Mouse (Mus musculus) liver, postnatal 0 days (tissue): ENCODE measurements around the gene Gm10197. TPM values are rescaled to one million over a fixed set of nuclear protein-coding genes. Genes with fewer than 3 reads are reported as not detected.
A peak's percentile ranks its signal among the peaks of the same experiment; 100 is the strongest.
"Not testable (repeated sequence)": the region's sequence is repeated elsewhere in the genome, so short reads cannot be mapped to it uniquely, and the experiment has no call there.

ENCODE experiments used
- ATAC-seq: fragments of 200-750 bp; cut with Nextera tagmentation; 2 replicates; pipeline ENCODE4 v1.8.0; 2017; ENCODE audit warnings: mild to moderate bottlenecking, moderate library complexity
- DNase-seq: peaks from one replicate; pipeline ENCODE4 v3.0.0-alpha.2; 2016
- H3K27ac ChIP-seq: fragments of 300-500 bp; sonication (generic); 2 replicates; pipeline ENCODE4 v1.5.1; 2014; ENCODE audit warnings: antibody characterized with exemption, moderate library complexity, mild to moderate bottlenecking, low read depth
- H3K27me3 ChIP-seq: fragments of 300-500 bp; sonication (generic); 2 replicates; pipeline ENCODE4 v1.6.1; 2014; ENCODE audit warnings: low read length, control low read depth, mixed read lengths; ENCODE audit not compliant: insufficient read depth
- H3K36me3 ChIP-seq: fragments of 300-500 bp; sonication (generic); replicated peaks from 2 replicates; pipeline ENCODE4 v1.6.1; 2014; ENCODE audit warnings: mild to moderate bottlenecking, control low read depth, low read length, moderate library complexity, mixed read lengths; ENCODE audit not compliant: insufficient read depth
- H3K4me1 ChIP-seq: fragments of 300-500 bp; sonication (generic); 2 replicates; pipeline ENCODE4 v1.6.1; 2014; ENCODE audit warnings: antibody characterized with exemption, mild to moderate bottlenecking, control low read depth; ENCODE audit not compliant: insufficient read depth
- H3K4me2 ChIP-seq: fragments of 300-500 bp; sonication (generic); 2 replicates; pipeline ENCODE4 v1.6.1; 2014; ENCODE audit warnings: low read depth, mild to moderate bottlenecking, low read length, moderate library complexity, mixed read lengths
- H3K4me3 ChIP-seq: fragments of 300-500 bp; sonication (generic); 2 replicates; pipeline ENCODE4 v1.5.1; 2014; ENCODE audit warnings: low read depth, low read length
- H3K9ac ChIP-seq: fragments of 300-500 bp; sonication (generic); replicated peaks from 2 replicates; pipeline ENCODE4 v1.6.1; 2014; ENCODE audit warnings: mild to moderate bottlenecking, moderate library complexity
- H3K9me3 ChIP-seq: fragments of 300-500 bp; sonication (generic); 2 replicates; pipeline ENCODE4 v1.6.1; 2016; ENCODE audit warnings: mild to moderate bottlenecking, control low read depth, low read length, mixed read lengths
- CTCF ChIP-seq: sonication (generic); IDR thresholded peaks from 2 replicates; pipeline ENCODE4 v1.5.1; 2016; ENCODE audit warnings: antibody characterized with exemption, low read depth
- EP300 ChIP-seq: IDR thresholded peaks from 2 replicates; pipeline ENCODE4 v1.6.1; 2016; ENCODE audit warnings: antibody characterized with exemption, low read depth, mild to moderate bottlenecking
- WGBS: fragments of 180-500 bp; shearing (Covaris S2); extraction: QIAGEN DNeasy Blood & Tissue Kit; methylation state at CpG from one replicate; pipeline ENCODE4 v1.1.7; 2014; ENCODE audit not compliant: insufficient replicate concordance; 5-methylcytosine and 5-hydroxymethylcytosine counted together
- polyA plus RNA-seq: library from polyadenylated mRNA; unstranded; fragments of >200 nt; fragmentation: Nextera tagmentation; extraction: Ambion mirVana; gene quantifications from 2 replicates; pipeline ENCODE4 v1.2.1, GENCODE M21; 2015

Gm10197 gene
- polyA plus RNA-seq, 1 experiment from 2014 or later: not detected

- H3K27me3 ChIP-seq: no peaks in the 10 kb centered on the region
- H3K4me3 ChIP-seq: no peak overlapping the region
- H3K9ac ChIP-seq: no peak overlapping the region
- peaks cover 6% of the 10 kb centered on the region for H3K4me1 ChIP-seq
- DNase-seq (no peak), ATAC-seq (peak; percentile 56)
- WGBS: 75% methylated on average over 10 of the region's 10 CpGs
- H3K36me3 ChIP-seq: no peaks in the 10 kb centered on the region
- TF ChIP-seq EP300 (no peak), CTCF (no peak)
- H3K27ac ChIP-seq: no peak overlapping the region
- no peak overlapping the region for H3K4me2 ChIP-seq
- no peaks in the 10 kb centered on the region for H3K9me3 ChIP-seq
Measured at GRCm38 (mm10) chr19:53404219-53404836, 32.8 kb upstream of the Gm10197 start.

GRCm38 (mm10) chr19:53402741-53403432 lies 31.3 kb upstream of the Gm10197 start:
- H3K9ac ChIP-seq: no peak overlapping the region
- no peaks in the 10 kb centered on the region for H3K9me3 ChIP-seq
- no peak for ATAC-seq
- WGBS: 51% methylated on average over 12 of the region's 12 CpGs
- H3K27ac ChIP-seq: no peak overlapping the region
- H3K27me3 ChIP-seq: no peaks in the 10 kb centered on the region
- peaks cover 10% of the 10 kb centered on the region for H3K4me1 ChIP-seq
- no peak for DNase-seq
- TF ChIP-seq EP300 (no peak), CTCF (no peak; the same call in none of the 2 replicates)
- H3K4me2 ChIP-seq: no peak overlapping the region
- H3K36me3 ChIP-seq: no peaks in the 10 kb centered on the region
- H3K4me3 ChIP-seq: no peak overlapping the region

- H3K4me2 ChIP-seq: no peak overlapping the region
- H3K9me3 ChIP-seq: no peaks in the 10 kb centered on the region
- peak; percentile 20 for TF ChIP-seq CTCF
- no peak for TF ChIP-seq EP300
- 71% methylated on average over 16 of the region's 16 CpGs for WGBS
- no peak overlapping the region for H3K27ac ChIP-seq
- no peak overlapping the region for H3K4me3 ChIP-seq
- H3K36me3 ChIP-seq: no peaks in the 10 kb centered on the region
- H3K27me3 ChIP-seq: no peaks in the 10 kb centered on the region
- no peak for DNase-seq
- H3K4me1 ChIP-seq: peaks cover 9% of the 10 kb centered on the region; the same call in 1 of the 2 replicates
- no peak overlapping the region for H3K9ac ChIP-seq
- ATAC-seq: no peak
Measured at GRCm38 (mm10) chr19:53400332-53401110, 29.0 kb upstream of the Gm10197 start.

GRCm38 (mm10) chr19:53399213-53399612 lies 27.6 kb upstream of the Gm10197 start:
- no peak for DNase-seq

GRCm38 (mm10) chr19:53397451-53398233 lies 26.1 kb upstream of the Gm10197 start:
- TF ChIP-seq CTCF: no peak
- no peak for TF ChIP-seq EP300
- no peaks in the 10 kb centered on the region for H3K36me3 ChIP-seq
- 73% methylated on average over 12 of the region's 12 CpGs for WGBS

More at GRCm38 (mm10) chr19:53399213-53399612, 27.6 kb upstream of the Gm10197 start:
- peaks cover 12% of the 10 kb centered on the region for H3K4me1 ChIP-seq
- TF ChIP-seq CTCF: no peak
- no peak for TF ChIP-seq EP300
- no peak overlapping the region for H3K9ac ChIP-seq
- ATAC-seq: no peak
- H3K27me3 ChIP-seq: no peaks in the 10 kb centered on the region
- no peaks in the 10 kb centered on the region for H3K36me3 ChIP-seq
- H3K9me3 ChIP-seq: no peaks in the 10 kb centered on the region
- WGBS: 39% methylated on average over 4 of the region's 4 CpGs
- no peak overlapping the region for H3K27ac ChIP-seq
- H3K4me2 ChIP-seq: no peak overlapping the region
- no peak overlapping the region for H3K4me3 ChIP-seq

GRCm38 (mm10) chr19:53395805-53396204 lies 24.2 kb upstream of the Gm10197 start:
- not testable (repeated sequence) for H3K36me3 ChIP-seq, H3K4me2 ChIP-seq, H3K9ac ChIP-seq, ATAC-seq, H3K4me3 ChIP-seq, DNase-seq, H3K9me3 ChIP-seq, H3K27ac ChIP-seq, H3K27me3 ChIP-seq
- 48% methylated on average over 5 of the region's 5 CpGs for WGBS
- peaks cover 22% of the 10 kb centered on the region for H3K4me1 ChIP-seq

More at GRCm38 (mm10) chr19:53397451-53398233, 26.1 kb upstream of the Gm10197 start:
- no peaks in the 10 kb centered on the region for H3K9me3 ChIP-seq
- no peak overlapping the region for H3K27ac ChIP-seq
- no peak overlapping the region for H3K9ac ChIP-seq
- peaks cover 12% of the 10 kb centered on the region for H3K4me1 ChIP-seq
- no peaks in the 10 kb centered on the region for H3K27me3 ChIP-seq
- H3K4me3 ChIP-seq: no peak overlapping the region
- ATAC-seq: no peak
- DNase-seq: no peak
- no peak overlapping the region for H3K4me2 ChIP-seq

GRCm38 (mm10) chr19:53394956-53395355 lies 23.4 kb upstream of the Gm10197 start:
- H3K9ac ChIP-seq, H3K27me3 ChIP-seq, H3K36me3 ChIP-seq, H3K27ac ChIP-seq, ATAC-seq, H3K4me3 ChIP-seq, H3K9me3 ChIP-seq, DNase-seq, H3K4me2 ChIP-seq: not testable (repeated sequence)
- WGBS: 65% methylated on average over 3 of the region's 3 CpGs
- H3K4me1 ChIP-seq: peaks cover 22% of the 10 kb centered on the region
